Mouse (Mus musculus): Measurements from ENCODE around the gene BC048679. TPM values are rescaled to one million over a fixed set of nuclear protein-coding genes. Genes with fewer than 3 reads are reported as not detected.

Gene BC048679
- polyA plus RNA-seq, 1 experiment from 2014 or later = not detected

DNA sequence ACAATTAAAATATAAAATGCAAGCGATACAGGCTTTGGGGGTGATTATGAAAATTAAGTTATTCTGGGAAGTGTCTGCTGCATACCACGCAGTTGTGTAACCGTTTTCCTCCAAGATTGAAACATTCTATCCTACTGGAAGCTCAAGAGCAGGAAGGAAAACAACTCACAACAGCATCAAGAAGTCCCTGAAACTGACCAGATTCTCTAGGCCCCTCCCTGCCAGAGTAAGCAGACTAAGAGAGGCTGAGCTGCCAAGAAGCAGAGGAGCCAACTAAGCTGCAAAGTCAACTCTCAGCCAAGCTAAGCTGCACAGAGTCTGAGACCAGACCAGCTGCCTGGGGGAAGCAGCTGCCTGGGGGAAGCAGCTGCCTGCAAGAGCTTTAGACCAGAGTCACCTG, 22.9 kb downstream of the BC048679 start:
- Histone ChIP-seq H3K4me3 (replicated peaks) (no peak overlapping the region), H3K4me1 (no peaks in the 10 kb centered on the region), H3K36me3 (peaks cover 57% of the 10 kb centered on the region), H3K9ac (replicated peaks) (no peak overlapping the region), H3K27ac (replicated peaks) (no peak overlapping the region), H3K9me3 (replicated peaks) (no peaks in the 10 kb centered on the region), H3K27me3 (replicated peaks) (peaks cover 3% of the 10 kb centered on the region; the same call in 1 of the 2 replicates), H3K4me2 (no peak overlapping the region)
- WGBS = 84% methylated on average over 3 of the region's 3 CpGs
- no peak for ATAC-seq (ENCODE audit: low FRiP score)

DNA sequence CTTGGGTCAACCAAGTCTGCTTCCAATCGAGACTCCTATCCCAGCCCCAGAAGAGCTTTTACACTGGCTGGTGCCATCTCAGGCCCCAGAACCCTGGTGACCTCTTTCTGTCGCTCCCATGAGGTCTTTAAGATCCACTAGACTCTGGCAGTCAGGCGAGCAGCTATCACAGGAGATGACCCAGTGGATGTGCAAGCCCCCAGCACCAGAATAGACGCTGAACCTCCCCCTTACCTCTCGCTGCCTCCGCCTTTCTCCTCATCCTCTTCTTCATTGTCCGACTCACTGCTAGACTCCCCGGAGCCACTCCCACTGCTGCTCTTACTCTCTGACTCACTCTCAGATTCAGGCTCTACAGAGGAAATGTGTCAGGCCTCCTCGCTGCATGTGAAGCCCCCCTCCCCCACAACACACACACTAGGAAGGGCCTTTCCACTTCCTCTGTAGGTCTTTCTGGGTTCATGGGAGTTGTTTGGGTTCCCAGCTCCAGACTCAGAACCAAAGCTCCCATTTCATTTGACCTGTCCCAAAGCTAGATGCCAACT, 33.1 kb downstream of the BC048679 start:
- no peaks in the 10 kb centered on the region for H3K9me3 ChIP-seq (replicated peaks)
- H3K4me1 ChIP-seq = no peaks in the 10 kb centered on the region
- 80% methylated on average over 9 of the region's 9 CpGs for WGBS
- no peak overlapping the region for H3K27ac ChIP-seq (replicated peaks)
- no peaks in the 10 kb centered on the region for H3K27me3 ChIP-seq (replicated peaks)
- H3K9ac ChIP-seq (replicated peaks) = no peak overlapping the region
- H3K4me3 ChIP-seq (replicated peaks) = no peak overlapping the region
- H3K4me2 ChIP-seq = no peak overlapping the region
- no peak for ATAC-seq (ENCODE audit: low FRiP score)
- peaks cover 86% of the 10 kb centered on the region for H3K36me3 ChIP-seq

DNA sequence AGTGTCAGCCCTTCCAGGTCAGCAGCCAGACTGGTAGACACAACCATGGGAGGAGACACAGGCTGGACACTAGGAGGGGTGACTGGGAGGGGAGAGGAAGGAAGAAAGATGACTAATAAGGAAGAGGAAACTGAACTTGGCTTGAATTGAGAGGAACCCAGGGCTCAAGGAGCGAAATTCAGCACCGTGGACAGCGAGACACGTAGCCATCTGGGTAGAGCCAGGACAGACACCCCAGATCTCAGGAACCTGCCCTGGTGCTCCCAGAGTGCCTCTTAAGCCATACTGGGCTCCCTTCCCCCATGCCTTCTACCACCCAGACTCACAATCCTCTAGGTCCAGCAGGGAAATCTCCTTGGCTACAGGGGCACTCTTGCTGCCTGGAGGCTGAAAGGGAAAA, 34.0 kb downstream of the BC048679 start:
- no peak overlapping the region for H3K4me2 ChIP-seq
- H3K27ac ChIP-seq (replicated peaks) = no peak overlapping the region
- H3K4me3 ChIP-seq (replicated peaks) = no peak overlapping the region
- H3K4me1 ChIP-seq = no peaks in the 10 kb centered on the region
- H3K36me3 ChIP-seq = peaks cover 81% of the 10 kb centered on the region
- no peaks in the 10 kb centered on the region for H3K27me3 ChIP-seq (replicated peaks)
- H3K9ac ChIP-seq (replicated peaks) = no peak overlapping the region
- ATAC-seq (ENCODE audit: low FRiP score) = no peak
- H3K9me3 ChIP-seq (replicated peaks) = no peaks in the 10 kb centered on the region
- 16% methylated on average over 4 of the region's 4 CpGs for WGBS

DNA sequence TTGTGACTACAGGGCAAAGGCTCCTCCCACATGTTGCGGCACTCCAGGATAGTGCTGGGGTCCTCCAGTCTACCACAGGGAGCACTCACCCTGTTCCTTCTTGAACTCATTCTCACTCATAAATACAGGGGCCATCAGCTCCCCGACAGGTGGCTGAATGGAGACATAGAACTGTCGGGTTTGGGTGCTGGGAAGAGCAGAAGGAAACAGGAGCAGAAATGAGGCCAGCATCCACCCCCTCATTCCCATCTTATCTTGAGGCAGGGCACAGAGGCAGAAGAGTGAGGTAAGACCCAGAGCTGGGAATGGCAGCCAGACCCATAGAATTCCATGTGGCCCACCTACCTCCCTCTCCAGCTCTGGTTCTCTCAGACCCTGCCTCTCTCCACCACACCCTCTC, 35.3 kb downstream of the BC048679 start:
- WGBS = 80% methylated on average over 3 of the region's 3 CpGs
- Histone ChIP-seq H3K9me3 (replicated peaks) (no peaks in the 10 kb centered on the region), H3K27me3 (replicated peaks) (no peaks in the 10 kb centered on the region), H3K4me2 (no peak overlapping the region), H3K9ac (replicated peaks) (no peak overlapping the region), H3K4me1 (no peaks in the 10 kb centered on the region), H3K4me3 (replicated peaks) (no peak overlapping the region), H3K27ac (replicated peaks) (no peak overlapping the region), H3K36me3 (peaks cover 70% of the 10 kb centered on the region)
- ATAC-seq (ENCODE audit: low FRiP score) = no peak

DNA sequence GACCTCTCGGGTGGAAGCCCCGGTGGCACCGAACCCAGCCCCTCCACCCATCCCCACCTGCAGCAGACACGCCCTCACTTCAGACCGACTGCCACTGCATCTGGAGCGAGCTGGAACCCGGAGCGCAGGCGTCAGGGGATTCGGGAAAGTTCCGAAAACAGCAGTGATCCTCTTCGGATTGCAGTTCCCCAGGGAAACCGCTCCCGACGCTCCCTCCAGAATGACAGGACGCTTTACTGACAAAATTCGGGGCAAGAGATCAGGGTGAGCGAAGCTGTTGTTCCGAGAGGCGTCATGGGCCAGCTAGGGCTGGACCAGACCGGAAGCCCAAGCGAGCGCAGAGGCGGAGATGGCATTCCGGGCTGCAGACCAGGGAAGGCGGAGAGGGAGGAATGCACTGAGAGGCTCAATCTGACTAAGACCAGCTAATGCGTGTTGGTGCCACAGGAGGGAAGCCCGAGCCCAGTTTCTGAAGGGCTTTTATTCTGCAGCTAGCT, 42.9 kb downstream of the BC048679 start, which contains the start of gene Cpeb1:
Gene Cpeb1 (minus strand): TSS at position 311 of the 497 bp plus-strand sequence.
- Histone ChIP-seq H3K4me3 (replicated peaks) (peak within 1 kb of the TSS; percentile 60), H3K4me1 (peaks cover 31% of the 10 kb centered on the region), H3K27me3 (replicated peaks) (peaks cover 52% of the 10 kb centered on the region), H3K27ac (replicated peaks) (no peak within 1 kb of the TSS), H3K4me2 (peak within 1 kb of the TSS; percentile 81), H3K9me3 (replicated peaks) (no peaks in the 10 kb centered on the region), H3K36me3 (peaks cover 2% of the 10 kb centered on the region), H3K9ac (replicated peaks) (peak within 1 kb of the TSS; percentile 44)
- 1% methylated on average over 28 of the region's 28 CpGs for WGBS
- ATAC-seq (ENCODE audit: low FRiP score) = peak; percentile 70

DNA sequence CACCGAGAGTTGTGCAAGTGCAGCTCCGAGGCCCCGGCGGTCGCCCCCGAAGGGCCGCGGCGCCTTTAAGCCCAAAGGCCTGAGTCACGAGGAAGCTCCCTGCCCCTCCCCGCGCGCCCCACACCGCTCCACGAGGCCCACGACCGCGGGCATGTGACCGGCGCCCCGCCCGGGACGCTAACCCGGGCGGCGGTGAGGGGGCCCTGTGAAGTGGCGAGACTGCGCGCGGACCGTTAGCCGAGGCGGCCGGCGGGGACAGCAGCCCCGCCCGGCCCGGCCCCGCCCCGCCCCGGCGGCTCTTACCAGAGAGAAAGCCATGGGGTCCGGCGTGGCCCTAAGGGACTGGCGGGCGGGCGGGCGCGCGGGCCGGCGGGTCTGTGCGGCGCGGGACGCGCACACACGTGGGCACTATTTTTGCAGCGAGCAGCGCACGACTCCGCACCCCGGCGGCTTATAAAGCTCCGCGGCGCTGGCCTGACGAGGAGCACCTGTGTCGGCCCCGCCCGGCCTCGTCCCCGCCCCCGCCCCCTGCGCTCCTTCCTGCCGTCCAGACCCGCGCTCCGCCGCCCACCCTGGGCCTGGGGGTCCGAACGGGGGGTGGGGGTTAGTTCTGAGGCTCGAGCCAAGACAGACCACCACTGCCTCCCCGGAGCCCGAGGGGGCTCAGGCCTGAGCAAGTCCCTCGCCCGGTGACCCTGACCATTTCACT, 43.6 kb downstream of the BC048679 start:
- H3K4me2 ChIP-seq = peak overlapping the region; percentile 81
- H3K9me3 ChIP-seq (replicated peaks) = no peaks in the 10 kb centered on the region
- H3K27me3 ChIP-seq (replicated peaks) = peaks cover 52% of the 10 kb centered on the region
- no peaks in the 10 kb centered on the region for H3K36me3 ChIP-seq
- peaks cover 31% of the 10 kb centered on the region for H3K4me1 ChIP-seq
- peak overlapping the region; percentile 44 for H3K9ac ChIP-seq (replicated peaks)
- peak overlapping the region; percentile 60 for H3K4me3 ChIP-seq (replicated peaks)
- peak; percentile 70 for ATAC-seq (ENCODE audit: low FRiP score)
- H3K27ac ChIP-seq (replicated peaks) = no peak overlapping the region
- WGBS = 1% methylated on average over 70 of the region's 87 CpGs

DNA sequence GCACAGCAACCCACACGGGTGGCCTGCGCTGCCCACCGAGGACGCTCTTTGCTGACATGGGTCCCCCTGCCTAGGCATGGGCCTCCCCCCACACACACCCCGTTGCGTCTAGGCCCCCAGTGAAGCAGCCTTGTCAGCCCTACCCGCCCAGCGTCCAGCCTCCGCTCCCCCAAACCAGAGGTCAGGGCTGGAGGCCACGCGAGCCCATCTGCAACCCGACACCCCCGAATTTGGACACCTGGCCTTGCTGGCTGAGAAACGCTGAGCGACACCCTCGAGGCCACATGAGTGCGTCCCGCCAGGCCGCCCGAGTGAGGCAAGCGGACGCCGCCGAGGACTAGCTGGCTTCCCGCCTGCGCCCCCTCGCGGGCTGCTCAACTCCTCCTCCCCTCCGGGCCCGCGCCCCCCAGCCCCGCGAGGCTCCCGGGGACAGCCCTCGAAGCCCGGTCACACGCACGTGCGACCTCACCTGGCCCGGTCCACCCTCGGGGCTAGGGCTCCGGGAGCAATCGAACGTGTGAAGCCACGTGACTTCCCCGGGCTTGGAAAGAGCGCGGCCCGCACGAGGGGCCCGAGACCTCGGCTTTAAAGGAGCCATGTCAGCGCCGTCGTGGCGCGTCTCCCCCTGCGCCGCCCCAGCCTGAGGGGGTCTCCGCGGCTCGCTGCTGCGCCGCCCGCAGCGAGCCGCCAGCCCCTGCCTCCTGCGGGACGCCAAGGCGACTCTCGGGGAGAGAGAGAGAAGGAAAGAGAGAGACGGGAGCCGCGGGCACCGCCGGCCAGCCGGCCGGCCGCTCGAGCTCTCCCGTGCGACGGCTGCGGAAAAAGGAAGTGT, 44.4 kb downstream of the BC048679 start:
- H3K9me3 ChIP-seq (replicated peaks) = no peaks in the 10 kb centered on the region
- H3K36me3 ChIP-seq = no peaks in the 10 kb centered on the region
- H3K27ac ChIP-seq (replicated peaks) = no peak overlapping the region
- H3K4me3 ChIP-seq (replicated peaks) = peak overlapping the region; percentile 60
- peak overlapping the region; percentile 44 for H3K9ac ChIP-seq (replicated peaks)
- 3% methylated on average over 83 of the region's 84 CpGs for WGBS
- ATAC-seq (ENCODE audit: low FRiP score) = peak; percentile 21
- H3K4me1 ChIP-seq = peaks cover 31% of the 10 kb centered on the region
- peaks cover 52% of the 10 kb centered on the region for H3K27me3 ChIP-seq (replicated peaks)
- H3K4me2 ChIP-seq = peak overlapping the region; percentile 81

DNA sequence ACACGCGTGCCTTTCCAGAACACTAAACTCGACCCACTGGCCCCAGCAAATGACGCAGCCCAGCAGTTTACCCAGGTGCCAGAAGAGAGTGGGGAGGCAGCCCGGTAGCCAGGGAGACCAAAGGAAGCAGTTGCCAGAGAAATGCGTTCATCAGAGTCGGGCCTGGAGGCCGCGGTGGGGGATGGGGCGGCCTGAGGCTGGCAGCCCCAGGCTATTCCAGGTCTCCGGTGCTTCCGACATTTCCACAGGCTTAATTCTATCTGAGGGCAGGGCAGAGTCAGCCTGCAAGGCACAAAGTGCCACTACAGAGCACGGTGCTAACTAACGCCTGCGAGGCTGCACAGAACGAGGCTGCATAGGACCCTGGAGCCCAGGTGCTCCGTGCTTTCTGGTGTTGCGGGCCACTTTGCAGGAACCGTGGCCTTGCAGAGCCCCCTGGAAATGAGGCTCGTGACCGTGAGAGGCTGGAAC, 45.1 kb downstream of the BC048679 start:
- peaks cover 31% of the 10 kb centered on the region for H3K4me1 ChIP-seq
- WGBS = 4% methylated on average over 21 of the region's 21 CpGs
- peaks cover 52% of the 10 kb centered on the region for H3K27me3 ChIP-seq (replicated peaks)
- ATAC-seq (ENCODE audit: low FRiP score) = peak; percentile 16; the same call in 1 of the 2 replicates
- peak overlapping the region; percentile 81 for H3K4me2 ChIP-seq
- H3K9ac ChIP-seq (replicated peaks) = no peak overlapping the region
- no peak overlapping the region for H3K27ac ChIP-seq (replicated peaks)
- H3K4me3 ChIP-seq (replicated peaks) = peak overlapping the region; percentile 60
- H3K36me3 ChIP-seq = no peaks in the 10 kb centered on the region
- no peaks in the 10 kb centered on the region for H3K9me3 ChIP-seq (replicated peaks)

MicroRNA genes within 50 kb of the gene (microRNA counts, 519-probe panel; counts per million panel counts)
- microRNA mmu-miR-1839-3p (1,471 counts per million, percentile 14 among the panel's probes with 10 or more counts), microRNA mmu-miR-1839-5p (2,619 counts per million, percentile 61 among the panel's probes with 10 or more counts)

Other genes with a start within 250 kb of the BC048679 start
- gene Rps17, start 153.0 kb downstream of the BC048679 start, polyA plus RNA-seq (2015; fragmentation: Nextera tagmentation; extraction: Ambion mirVana) = 750 and 812 TPM in 2 replicates
- 7.3 and 9.6 TPM in 2 replicates for gene Cpeb1, start 42.8 kb downstream of the BC048679 start, polyA plus RNA-seq (2015; fragmentation: Nextera tagmentation; extraction: Ambion mirVana)
- gene Ap3b2, start 4.4 kb downstream of the BC048679 start, polyA plus RNA-seq (2015; fragmentation: Nextera tagmentation; extraction: Ambion mirVana) = 118 and 147 TPM in 2 replicates
- gene Fsd2, start 68.7 kb upstream of the BC048679 start, polyA plus RNA-seq (2015; fragmentation: Nextera tagmentation; extraction: Ambion mirVana) = 0.28 and 0.31 TPM in 2 replicates
- gene Whamm, start 73.0 kb upstream of the BC048679 start, polyA plus RNA-seq (2015; fragmentation: Nextera tagmentation; extraction: Ambion mirVana) = 6.6 and 8.1 TPM in 2 replicates
- 29.3 and 30.1 TPM in 2 replicates for gene Homer2, start 209.2 kb upstream of the BC048679 start, polyA plus RNA-seq (2015; fragmentation: Nextera tagmentation; extraction: Ambion mirVana)

Data from neural tube, embryonic 15.5 days (tissue).